Mouse (Mus musculus) embryonic facial prominence, embryonic 12.5 days (tissue): ENCODE measurements around the gene Susd1. TPM values are rescaled to one million over a fixed set of nuclear protein-coding genes. Genes with fewer than 3 reads are reported as not detected.

ENCODE experiments used
- ATAC-seq: fragments of 200-750 bp; cut with Nextera tagmentation; 2 replicates; pipeline ENCODE4 v1.8.0; 2017; ENCODE audit not compliant: insufficient number of reproducible peaks, insufficient read depth, low FRiP score, low TSS enrichment
- H3K27ac ChIP-seq: fragments of 300-500 bp; sonication (generic); 2 replicates; pipeline ENCODE4 v1.5.1; 2016; ENCODE audit warnings: mild to moderate bottlenecking
- H3K27me3 ChIP-seq: fragments of 300-500 bp; sonication (generic); 2 replicates; pipeline ENCODE4 v1.6.1; 2016; ENCODE audit warnings: mild to moderate bottlenecking, moderate library complexity
- H3K36me3 ChIP-seq: fragments of 300-500 bp; sonication (generic); 2 replicates; pipeline ENCODE4 v1.6.1; 2016; ENCODE audit warnings: mild to moderate bottlenecking
- H3K4me1 ChIP-seq: fragments of 300-500 bp; sonication (generic); 2 replicates; pipeline ENCODE4 v1.6.1; 2016
- H3K4me2 ChIP-seq: fragments of 300-500 bp; sonication (generic); replicated peaks from 2 replicates; pipeline ENCODE4 v1.6.1; 2016; ENCODE audit warnings: mild to moderate bottlenecking, moderate library complexity
- H3K4me3 ChIP-seq: fragments of 300-500 bp; sonication (generic); 2 replicates; pipeline ENCODE4 v1.5.1; 2016; ENCODE audit warnings: mild to moderate bottlenecking
- H3K9ac ChIP-seq: fragments of 300-500 bp; sonication (generic); 2 replicates; pipeline ENCODE4 v1.6.1; 2016; ENCODE audit warnings: mild to moderate bottlenecking, moderate library complexity
- H3K9me3 ChIP-seq: fragments of 300-500 bp; sonication (generic); 2 replicates; pipeline ENCODE4 v1.6.1; 2016; ENCODE audit warnings: mild to moderate bottlenecking, moderate library complexity
- WGBS: fragments of 180-500 bp; shearing (Covaris S2); methylation state at CpG from one replicate; pipeline ENCODE4 v1.1.7; 2016; 5-methylcytosine and 5-hydroxymethylcytosine counted together
- polyA plus RNA-seq: library from polyadenylated mRNA; unstranded; fragments of >200 nt; fragmentation: Nextera tagmentation; extraction: Ambion mirVana; gene quantifications from 2 replicates; pipeline ENCODE4 v1.2.1, GENCODE M21; 2016

Gene Susd1
- polyA plus RNA-seq, 1 experiment from 2014 or later, result 1.9 TPM

DNA sequence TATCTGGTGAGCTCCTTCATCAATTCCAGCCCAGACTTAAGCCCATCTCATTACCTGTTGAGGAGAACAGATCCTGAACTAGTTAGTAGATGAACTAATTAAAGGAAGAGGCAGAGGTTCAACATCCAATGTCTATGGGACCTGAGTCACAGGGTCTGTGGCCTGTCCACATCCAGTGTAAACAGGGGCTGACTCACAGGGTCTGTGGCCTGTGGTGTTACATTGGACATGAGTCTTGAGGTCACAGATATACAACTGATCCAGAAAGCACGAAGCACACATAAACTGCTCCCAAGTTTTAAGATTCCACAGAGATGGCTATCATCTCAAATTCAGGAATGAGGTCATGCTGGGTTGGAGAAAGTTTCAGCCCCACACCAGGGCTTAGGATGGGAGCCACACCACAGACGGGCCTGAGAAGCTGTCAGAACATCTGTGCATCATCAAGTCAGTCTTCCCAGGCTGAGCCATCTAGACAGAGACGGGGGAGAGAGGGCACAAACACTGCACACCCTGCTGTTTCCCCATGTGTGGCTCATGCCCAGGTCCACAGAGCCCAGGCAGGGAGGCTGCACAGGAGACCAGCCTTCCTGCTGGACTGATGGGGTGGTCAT is 123.4 kb downstream of the Susd1 start:
- 0 out of 2 replicates have a peak overlapping the region, but pooled peaks have one; percentile 12 for H3K4me2 ChIP-seq
- no peaks in the 10 kb centered on the region for H3K36me3 ChIP-seq
- H3K9me3 ChIP-seq, result no peaks in the 10 kb centered on the region
- H3K4me3 ChIP-seq, result no peak overlapping the region
- H3K27me3 ChIP-seq, result no peaks in the 10 kb centered on the region
- peaks cover 11% of the 10 kb centered on the region for H3K4me1 ChIP-seq
- H3K9ac ChIP-seq, result no peak overlapping the region
- peak; percentile 25; the same call in 1 of the 2 replicates for ATAC-seq
- 36% methylated on average over 3 of the region's 3 CpGs for whole genome bisulfite sequencing
- H3K27ac ChIP-seq, result 0 out of 2 replicates have a peak overlapping the region, but pooled peaks have one; percentile 30

DNA sequence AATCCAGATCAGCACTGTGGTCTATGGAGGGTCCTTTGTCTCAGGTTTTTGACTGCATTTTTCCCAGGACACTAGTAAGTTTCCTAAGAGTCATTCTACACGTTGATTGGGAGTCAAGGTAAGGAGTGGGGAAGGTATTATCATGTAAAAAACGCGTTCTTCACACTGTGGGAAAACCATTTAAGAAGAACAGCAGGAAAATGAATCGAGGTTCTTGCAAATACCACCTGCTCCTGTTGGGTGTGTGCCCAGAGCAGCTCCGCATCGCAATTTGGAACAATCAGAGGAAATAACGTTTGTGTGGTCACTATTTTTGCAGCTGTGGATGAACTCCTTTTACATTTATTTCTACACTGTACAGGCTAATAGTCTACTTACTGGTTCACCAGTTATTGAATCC is 125.5 kb downstream of the Susd1 start:
- no peak for ATAC-seq

DNA sequence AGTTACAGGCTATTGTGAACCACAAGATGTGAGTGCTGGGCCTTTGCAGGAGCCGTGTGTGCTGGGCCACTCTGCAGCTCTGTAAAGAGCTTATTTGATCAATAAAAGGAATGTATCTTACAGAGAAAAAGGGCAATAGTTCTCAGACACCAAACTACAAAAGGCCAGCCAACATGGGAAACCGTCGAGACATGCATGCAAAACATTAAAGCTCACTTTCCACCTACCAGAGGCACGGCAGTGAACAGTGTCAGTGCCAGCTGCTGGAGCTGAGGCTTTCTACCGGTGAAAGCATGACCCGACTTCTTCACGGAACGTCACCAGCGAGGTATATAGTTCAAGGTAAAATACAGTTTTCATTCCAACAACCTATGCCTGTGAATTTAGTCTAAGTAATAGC is 127.8 kb downstream of the Susd1 start:
- 82% methylated on average over 9 of the region's 9 CpGs for WGBS
- no peaks in the 10 kb centered on the region for H3K9me3 ChIP-seq
- no peak overlapping the region for H3K4me3 ChIP-seq
- H3K36me3 ChIP-seq, result no peaks in the 10 kb centered on the region
- no peak for ATAC-seq
- H3K27me3 ChIP-seq, result no peaks in the 10 kb centered on the region
- no peak overlapping the region for H3K4me2 ChIP-seq
- no peak overlapping the region for H3K9ac ChIP-seq
- peaks cover 7% of the 10 kb centered on the region for H3K4me1 ChIP-seq
- no peak overlapping the region for H3K27ac ChIP-seq

More for the DNA sequence above, 125.5 kb downstream of the Susd1 start:
- WGBS, result 75% methylated on average over 7 of the region's 7 CpGs
- no peak overlapping the region for H3K9ac ChIP-seq
- no peaks in the 10 kb centered on the region for H3K36me3 ChIP-seq
- H3K27ac ChIP-seq, result no peak overlapping the region
- H3K9me3 ChIP-seq, result no peaks in the 10 kb centered on the region
- H3K4me2 ChIP-seq, result no peak overlapping the region
- no peak overlapping the region for H3K4me3 ChIP-seq
- no peaks in the 10 kb centered on the region for H3K27me3 ChIP-seq
- peaks cover 11% of the 10 kb centered on the region for H3K4me1 ChIP-seq

DNA sequence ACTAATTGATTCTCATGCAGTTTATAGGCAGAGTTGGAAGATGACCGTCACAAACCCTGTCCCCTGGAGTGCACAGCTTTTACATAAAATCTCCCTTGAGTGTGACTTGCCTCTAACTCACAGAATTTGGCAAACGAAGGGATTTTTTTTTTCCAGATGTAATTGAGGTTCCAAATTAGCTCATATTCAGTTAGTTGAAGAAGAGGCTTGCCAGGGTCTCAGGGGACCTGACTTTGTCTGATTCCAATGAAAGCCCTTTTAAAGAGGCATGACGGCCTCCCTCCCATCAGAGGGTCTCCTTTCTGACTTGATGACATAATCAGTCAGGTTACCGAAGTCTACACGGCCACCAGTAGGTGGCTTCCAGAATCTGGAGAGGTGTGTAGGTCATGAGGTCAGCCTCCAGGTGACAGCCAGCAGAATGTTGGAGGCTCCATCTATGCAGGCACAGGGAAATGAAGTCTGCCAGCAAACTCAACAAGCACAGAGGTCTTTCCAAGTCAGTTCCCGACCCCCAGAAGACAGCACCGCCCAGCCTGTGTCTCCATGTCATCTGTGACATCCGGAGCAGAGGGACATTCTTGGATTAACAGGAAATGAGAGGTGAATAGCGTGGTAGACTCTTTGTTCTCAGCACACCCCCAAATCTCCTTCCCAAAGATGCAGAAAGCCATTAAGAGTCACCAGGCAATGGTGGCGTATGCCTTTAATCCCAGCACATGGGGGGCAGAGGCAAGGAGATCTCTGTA is 130.4 kb downstream of the Susd1 start:
- H3K9ac ChIP-seq, result no peak overlapping the region
- H3K27me3 ChIP-seq, result no peaks in the 10 kb centered on the region
- ATAC-seq, result no peak

DNA sequence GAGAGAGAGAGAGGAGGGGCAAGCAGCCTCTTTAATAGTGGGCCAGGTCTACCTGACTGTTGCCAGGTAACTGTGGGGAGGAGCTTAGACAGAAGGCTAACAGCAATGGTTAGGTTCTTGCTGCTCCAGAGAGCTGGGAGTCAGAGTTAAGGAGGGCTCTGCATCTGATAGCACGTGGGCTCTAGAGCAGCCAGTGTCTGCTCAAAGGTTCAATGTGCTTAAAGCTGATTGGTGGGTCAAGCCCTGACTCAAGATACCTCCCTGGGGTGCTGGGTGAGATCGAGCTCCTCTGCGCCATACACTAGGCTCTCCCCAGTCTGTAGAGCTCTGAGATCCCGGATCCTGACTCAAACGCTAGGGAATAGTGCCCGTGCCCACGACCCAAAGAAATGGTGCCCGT is 136.0 kb downstream of the Susd1 start:
- no peaks in the 10 kb centered on the region for H3K4me1 ChIP-seq
- no peak overlapping the region for H3K27ac ChIP-seq
- H3K9ac ChIP-seq, result no peak overlapping the region
- no peaks in the 10 kb centered on the region for H3K9me3 ChIP-seq
- H3K4me3 ChIP-seq, result no peak overlapping the region
- no peaks in the 10 kb centered on the region for H3K27me3 ChIP-seq
- WGBS, result 86% methylated on average over 8 of the region's 8 CpGs
- ATAC-seq, result no peak
- H3K4me2 ChIP-seq, result no peak overlapping the region
- no peaks in the 10 kb centered on the region for H3K36me3 ChIP-seq

More for the DNA sequence above, 130.4 kb downstream of the Susd1 start:
- Histone ChIP-seq H3K4me1 (no peaks in the 10 kb centered on the region), H3K36me3 (no peaks in the 10 kb centered on the region), H3K27ac (no peak overlapping the region), H3K9me3 (no peaks in the 10 kb centered on the region), H3K4me3 (no peak overlapping the region), H3K4me2 (no peak overlapping the region)
- WGBS, result 74% methylated on average over 10 of the region's 10 CpGs

DNA sequence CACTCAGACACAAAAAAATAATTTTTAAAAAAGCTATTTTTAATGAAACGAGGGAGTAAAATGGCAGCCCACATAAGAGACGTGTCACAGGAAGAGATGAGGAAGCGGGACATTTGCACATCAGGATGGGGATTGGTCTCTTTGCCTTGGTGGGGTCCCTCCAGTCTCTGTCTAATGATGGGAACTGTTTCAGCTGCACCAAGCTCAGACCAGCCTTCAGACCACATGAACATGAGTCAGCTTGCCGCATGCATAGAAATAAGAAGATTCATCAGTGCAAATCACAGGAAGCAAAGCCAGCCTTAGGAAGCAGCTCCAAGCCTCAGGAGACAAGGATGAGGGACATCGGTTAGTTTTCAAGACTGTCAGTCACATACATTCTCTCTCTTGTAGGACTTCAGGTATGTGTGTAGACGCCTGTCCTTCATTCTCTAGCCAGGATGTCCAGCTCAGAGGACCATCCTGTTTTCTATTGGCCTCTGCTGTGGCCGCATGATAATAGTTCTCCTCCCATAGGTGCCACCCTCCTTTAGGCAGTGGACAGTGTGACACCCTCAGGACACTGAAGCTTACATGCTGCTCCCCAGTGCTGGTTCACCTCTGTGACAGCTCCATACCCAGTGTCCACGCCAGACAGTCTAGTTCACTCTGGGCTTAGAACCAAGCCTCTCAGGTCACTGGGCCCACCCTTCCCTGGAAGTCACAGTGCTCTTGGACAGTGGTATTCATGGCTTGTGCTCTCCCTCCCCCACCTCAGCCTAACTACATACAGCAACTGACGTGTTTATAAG is 137.2 kb downstream of the Susd1 start:
- Histone ChIP-seq H3K4me2 (no peak overlapping the region), H3K9ac (no peak overlapping the region), H3K4me1 (no peaks in the 10 kb centered on the region), H3K9me3 (no peaks in the 10 kb centered on the region), H3K4me3 (no peak overlapping the region), H3K27me3 (no peaks in the 10 kb centered on the region), H3K36me3 (no peaks in the 10 kb centered on the region), H3K27ac (no peak overlapping the region)
- 89% methylated on average over 9 of the region's 9 CpGs for WGBS
- ATAC-seq, result no peak

DNA sequence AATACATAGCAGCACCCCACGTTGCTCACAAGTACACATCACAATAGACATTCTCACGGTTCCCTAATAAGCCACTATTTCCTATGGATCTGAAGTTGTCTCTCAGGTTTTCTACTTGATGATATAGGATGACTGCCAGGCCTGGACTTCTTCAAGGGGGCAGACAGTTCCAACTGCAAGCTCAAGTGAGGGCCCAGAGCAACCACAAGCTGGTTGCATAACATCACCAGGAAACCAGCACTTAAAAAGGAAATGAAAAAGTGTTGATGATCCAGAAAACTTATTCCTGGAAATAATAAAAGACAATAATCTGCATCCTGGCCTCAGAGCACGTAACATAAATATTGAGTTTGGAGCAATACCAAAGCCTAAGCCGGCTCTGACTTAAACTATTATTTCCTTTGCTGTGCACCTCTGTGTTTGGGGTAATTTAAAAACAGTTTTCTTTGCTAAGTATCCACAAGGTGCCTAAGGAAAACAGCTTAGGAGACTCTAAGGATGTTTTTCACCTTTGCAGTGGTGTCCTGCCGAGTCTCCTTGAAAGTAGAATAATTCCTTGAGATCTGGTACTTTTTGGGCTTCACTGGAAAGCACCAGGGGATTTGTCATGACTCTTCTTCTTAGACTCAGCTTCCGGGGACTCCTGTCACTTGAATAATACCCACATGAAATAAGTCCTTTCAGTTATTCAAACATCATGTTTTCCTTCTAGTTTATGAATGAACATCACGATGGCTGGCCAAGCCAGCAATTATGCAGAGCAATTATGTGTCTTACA is 139.5 kb downstream of the Susd1 start:
- Histone ChIP-seq H3K4me1 (0 out of 2 replicates have a peak, but pooled peaks cover 3% of the 10 kb centered on the region), H3K9me3 (no peaks in the 10 kb centered on the region), H3K27me3 (no peaks in the 10 kb centered on the region), H3K36me3 (no peaks in the 10 kb centered on the region), H3K4me3 (no peak overlapping the region), H3K9ac (no peak overlapping the region), H3K4me2 (no peak overlapping the region), H3K27ac (no peak overlapping the region)
- ATAC-seq, result no peak
- WGBS, result 77% methylated on average over 7 of the region's 7 CpGs

DNA sequence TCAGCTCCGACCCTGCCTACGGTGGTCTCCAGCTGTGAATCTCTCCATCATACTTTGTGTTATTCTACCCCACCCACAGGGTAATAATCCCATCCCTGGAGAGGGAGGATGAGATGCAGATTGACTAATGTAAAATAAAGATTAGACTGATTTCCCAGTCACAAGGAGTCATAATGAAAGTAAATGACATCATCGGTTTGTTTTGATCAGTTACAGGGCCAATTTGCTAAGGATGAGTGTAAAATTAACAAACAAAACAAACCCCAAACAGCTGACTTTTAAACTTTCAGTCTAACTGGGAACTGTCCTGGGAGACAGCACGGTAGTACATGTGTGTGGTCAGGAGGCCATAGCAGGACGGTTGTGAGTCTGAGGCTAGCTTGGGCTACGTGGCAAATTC is 143.3 kb downstream of the Susd1 start:
- 61% methylated on average over 6 of the region's 6 CpGs for WGBS
- Histone ChIP-seq H3K4me2 (no peak overlapping the region), H3K36me3 (no peaks in the 10 kb centered on the region), H3K4me3 (no peak overlapping the region), H3K9ac (no peak overlapping the region), H3K4me1 (0 out of 2 replicates have a peak, but pooled peaks cover 3% of the 10 kb centered on the region), H3K27ac (no peak overlapping the region), H3K27me3 (no peaks in the 10 kb centered on the region), H3K9me3 (no peaks in the 10 kb centered on the region)
- no peak for ATAC-seq

DNA sequence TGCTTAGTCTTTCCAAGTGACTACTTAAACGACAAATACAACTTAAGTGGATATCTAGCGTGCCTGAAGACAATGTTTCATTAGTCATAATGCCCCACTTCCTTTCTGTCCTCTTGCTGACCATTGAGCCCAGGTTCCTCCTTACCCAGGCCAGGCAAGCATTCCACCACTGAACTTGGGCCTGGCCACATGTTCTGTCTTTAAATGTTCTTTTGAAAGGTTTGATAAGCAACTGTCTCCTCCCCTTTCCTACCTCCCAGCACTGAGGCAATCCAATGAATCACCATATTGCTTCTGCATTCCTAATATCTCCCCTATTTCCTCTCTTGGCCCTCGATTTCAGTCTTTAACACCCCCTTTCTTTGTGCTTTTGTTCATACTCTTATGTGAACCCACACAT is 143.8 kb downstream of the Susd1 start:
- ATAC-seq, result no peak
- no peak overlapping the region for H3K27ac ChIP-seq
- H3K9me3 ChIP-seq, result no peaks in the 10 kb centered on the region
- H3K36me3 ChIP-seq, result no peaks in the 10 kb centered on the region
- H3K4me2 ChIP-seq, result no peak overlapping the region
- no peaks in the 10 kb centered on the region for H3K27me3 ChIP-seq
- H3K4me1 ChIP-seq, result 0 out of 2 replicates have a peak, but pooled peaks cover 3% of the 10 kb centered on the region
- H3K9ac ChIP-seq, result no peak overlapping the region
- H3K4me3 ChIP-seq, result no peak overlapping the region
- WGBS, result 88% methylated on average over 3 of the region's 3 CpGs

DNA sequence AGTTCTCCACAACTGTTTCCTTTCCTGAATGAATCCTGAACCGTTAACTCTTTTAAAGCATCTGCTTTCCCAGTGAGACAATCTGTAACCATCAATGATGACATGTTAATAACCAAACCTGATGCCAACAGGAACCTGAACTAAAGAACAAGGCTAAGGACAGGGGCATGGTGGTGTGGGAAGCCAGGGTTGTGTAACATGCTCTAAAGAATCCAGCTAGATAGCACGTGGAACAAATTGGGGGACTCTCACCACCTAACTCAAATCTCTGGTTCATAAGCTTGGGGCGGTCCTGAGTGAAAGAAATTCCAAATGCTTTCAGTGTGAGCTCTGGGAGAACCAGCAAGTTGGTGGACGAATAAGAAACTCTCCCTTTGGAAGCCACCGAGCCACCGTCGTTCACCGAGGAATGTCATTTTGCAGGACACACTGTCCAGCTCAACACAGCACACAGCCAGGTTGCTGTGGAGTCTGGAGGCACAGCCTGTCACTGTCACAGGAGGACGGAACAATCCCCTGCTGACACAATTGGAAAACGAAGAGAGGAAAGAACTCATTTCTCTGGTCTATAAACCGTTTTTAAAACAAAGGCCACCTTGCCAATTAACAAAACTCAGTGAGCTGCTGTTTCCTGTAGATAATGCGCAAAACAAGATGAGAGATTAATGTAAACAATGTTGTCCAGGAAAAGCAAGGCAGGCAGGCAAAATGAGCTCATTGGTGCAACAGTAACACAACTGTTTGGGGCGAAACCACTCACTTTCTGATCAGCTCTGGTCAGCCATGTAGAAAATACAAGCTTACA is 146.3 kb downstream of the Susd1 start:
- Histone ChIP-seq H3K9me3 (no peaks in the 10 kb centered on the region), H3K4me2 (no peak overlapping the region), H3K9ac (no peak overlapping the region), H3K36me3 (no peaks in the 10 kb centered on the region), H3K27ac (no peak overlapping the region), H3K27me3 (no peaks in the 10 kb centered on the region), H3K4me3 (no peak overlapping the region), H3K4me1 (0 out of 2 replicates have a peak, but pooled peaks cover 3% of the 10 kb centered on the region)
- no peak for ATAC-seq
- WGBS, result 79% methylated on average over 13 of the region's 13 CpGs
